Mouse (Mus musculus): ENCODE measurements at regions not wholly inside any gene's neighbourhood (a gene's known extent, or its start where the extent isn't known, plus 50 kb on each side); places are given as distances from the start of the nearest gene placed in this dataset.

GRCm38 (mm10) chr14:71531298-71531697 lies 931.7 kb upstream of the Fam160b2 start:
- WGBS = 45% methylated on average over 2 of the region's 2 CpGs
- Histone ChIP-seq H3K9ac (ENCODE audit: low read length) (no peak overlapping the region), H3K36me3 (ENCODE audit: control insufficient read depth, insufficient read depth, low read length) (no peaks in the 10 kb centered on the region), H3K4me1 (ENCODE audit: control insufficient read depth, insufficient read depth, low read length) (no peaks in the 10 kb centered on the region), H3K9me3 (replicated peaks; ENCODE audit: control insufficient read depth, low read length) (no peaks in the 10 kb centered on the region), H3K4me2 (ENCODE audit: low read depth, low read length) (no peak overlapping the region), H3K27ac (ENCODE audit: low read length) (no peak overlapping the region), H3K27me3 (ENCODE audit: control insufficient read depth, insufficient read depth, low read length) (no peaks in the 10 kb centered on the region), H3K4me3 (replicated peaks; ENCODE audit: low read length) (no peak overlapping the region)
- ATAC-seq (ENCODE audit: insufficient read depth, low FRiP score) = no peak

- no peaks in the 10 kb centered on the region for H3K36me3 ChIP-seq (ENCODE audit: control insufficient read depth, insufficient read depth, low read length)
- no peak overlapping the region for H3K4me2 ChIP-seq (ENCODE audit: low read depth, low read length)
- WGBS = 59% methylated on average over 6 of the region's 6 CpGs
- ATAC-seq (ENCODE audit: insufficient read depth, low FRiP score) = no peak
- no peak overlapping the region for H3K4me3 ChIP-seq (replicated peaks; ENCODE audit: low read length)
- H3K27me3 ChIP-seq (ENCODE audit: control insufficient read depth, insufficient read depth, low read length) = no peaks in the 10 kb centered on the region
- H3K9me3 ChIP-seq (replicated peaks; ENCODE audit: control insufficient read depth, low read length) = no peaks in the 10 kb centered on the region
- H3K27ac ChIP-seq (ENCODE audit: low read length) = no peak overlapping the region
- H3K9ac ChIP-seq (ENCODE audit: low read length) = no peak overlapping the region
- H3K4me1 ChIP-seq (ENCODE audit: control insufficient read depth, insufficient read depth, low read length) = no peaks in the 10 kb centered on the region
Observed at GRCm38 (mm10) chr14:71530421-71530820, 930.8 kb upstream of the Fam160b2 start.

- no peaks in the 10 kb centered on the region for H3K36me3 ChIP-seq (ENCODE audit: control insufficient read depth, insufficient read depth, low read length)
- H3K9ac ChIP-seq (ENCODE audit: low read length) = no peak overlapping the region
- no peak for ATAC-seq (ENCODE audit: insufficient read depth, low FRiP score)
Observed at GRCm38 (mm10) chr14:71518541-71518940, 918.9 kb upstream of the Fam160b2 start.

GRCm38 (mm10) chr14:71500851-71501250 lies 901.2 kb upstream of the Fam160b2 start:
- Histone ChIP-seq H3K9me3 (replicated peaks; ENCODE audit: control insufficient read depth, low read length) (no peaks in the 10 kb centered on the region), H3K27ac (ENCODE audit: low read length) (no peak overlapping the region), H3K27me3 (ENCODE audit: control insufficient read depth, insufficient read depth, low read length) (no peaks in the 10 kb centered on the region), H3K9ac (ENCODE audit: low read length) (no peak overlapping the region), H3K4me3 (replicated peaks; ENCODE audit: low read length) (no peak overlapping the region), H3K4me2 (ENCODE audit: low read depth, low read length) (no peak overlapping the region), H3K36me3 (ENCODE audit: control insufficient read depth, insufficient read depth, low read length) (no peaks in the 10 kb centered on the region), H3K4me1 (ENCODE audit: control insufficient read depth, insufficient read depth, low read length) (no peaks in the 10 kb centered on the region)
- 84% methylated on average over 1 of the region's 1 CpGs for WGBS
- ATAC-seq (ENCODE audit: insufficient read depth, low FRiP score) = no peak

More at GRCm38 (mm10) chr14:71518541-71518940, 918.9 kb upstream of the Fam160b2 start:
- Histone ChIP-seq H3K27me3 (ENCODE audit: control insufficient read depth, insufficient read depth, low read length) (no peaks in the 10 kb centered on the region), H3K27ac (ENCODE audit: low read length) (no peak overlapping the region), H3K4me2 (ENCODE audit: low read depth, low read length) (no peak overlapping the region), H3K4me1 (ENCODE audit: control insufficient read depth, insufficient read depth, low read length) (no peaks in the 10 kb centered on the region), H3K9me3 (replicated peaks; ENCODE audit: control insufficient read depth, low read length) (no peaks in the 10 kb centered on the region), H3K4me3 (replicated peaks; ENCODE audit: low read length) (no peak overlapping the region)
- WGBS = 56% methylated on average over 2 of the region's 2 CpGs

- 54% methylated on average over 7 of the region's 7 CpGs for WGBS
Observed at GRCm38 (mm10) chr14:71491201-71491600, 891.6 kb upstream of the Fam160b2 start.

GRCm38 (mm10) chr14:71486176-71486970 lies 886.7 kb upstream of the Fam160b2 start:
- no peak for ATAC-seq (ENCODE audit: insufficient read depth, low FRiP score)
- Histone ChIP-seq H3K27ac (ENCODE audit: low read length) (no peak overlapping the region), H3K9ac (ENCODE audit: low read length) (no peak overlapping the region), H3K4me3 (replicated peaks; ENCODE audit: low read length) (no peak overlapping the region), H3K9me3 (replicated peaks; ENCODE audit: control insufficient read depth, low read length) (no peaks in the 10 kb centered on the region), H3K27me3 (ENCODE audit: control insufficient read depth, insufficient read depth, low read length) (no peaks in the 10 kb centered on the region), H3K4me1 (ENCODE audit: control insufficient read depth, insufficient read depth, low read length) (no peaks in the 10 kb centered on the region), H3K36me3 (ENCODE audit: control insufficient read depth, insufficient read depth, low read length) (no peaks in the 10 kb centered on the region), H3K4me2 (ENCODE audit: low read depth, low read length) (no peak overlapping the region)
- WGBS = 82% methylated on average over 12 of the region's 12 CpGs

More at GRCm38 (mm10) chr14:71491201-71491600, 891.6 kb upstream of the Fam160b2 start:
- ATAC-seq (ENCODE audit: insufficient read depth, low FRiP score) = no peak
- no peaks in the 10 kb centered on the region for H3K27me3 ChIP-seq (ENCODE audit: control insufficient read depth, insufficient read depth, low read length)
- no peaks in the 10 kb centered on the region for H3K4me1 ChIP-seq (ENCODE audit: control insufficient read depth, insufficient read depth, low read length)
- no peaks in the 10 kb centered on the region for H3K36me3 ChIP-seq (ENCODE audit: control insufficient read depth, insufficient read depth, low read length)
- no peak overlapping the region for H3K9ac ChIP-seq (ENCODE audit: low read length)
- no peak overlapping the region for H3K4me2 ChIP-seq (ENCODE audit: low read depth, low read length)
- no peak overlapping the region for H3K4me3 ChIP-seq (replicated peaks; ENCODE audit: low read length)
- H3K9me3 ChIP-seq (replicated peaks; ENCODE audit: control insufficient read depth, low read length) = no peaks in the 10 kb centered on the region
- no peak overlapping the region for H3K27ac ChIP-seq (ENCODE audit: low read length)

GRCm38 (mm10) chr14:71475656-71476055 lies 876.0 kb upstream of the Fam160b2 start:
- Histone ChIP-seq H3K36me3 (ENCODE audit: control insufficient read depth, insufficient read depth, low read length) (no peaks in the 10 kb centered on the region), H3K4me3 (replicated peaks; ENCODE audit: low read length) (no peak overlapping the region), H3K9ac (ENCODE audit: low read length) (no peak overlapping the region), H3K4me2 (ENCODE audit: low read depth, low read length) (no peak overlapping the region), H3K4me1 (ENCODE audit: control insufficient read depth, insufficient read depth, low read length) (no peaks in the 10 kb centered on the region), H3K9me3 (replicated peaks; ENCODE audit: control insufficient read depth, low read length) (no peaks in the 10 kb centered on the region), H3K27me3 (ENCODE audit: control insufficient read depth, insufficient read depth, low read length) (no peaks in the 10 kb centered on the region), H3K27ac (ENCODE audit: low read length) (no peak overlapping the region)
- ATAC-seq (ENCODE audit: insufficient read depth, low FRiP score) = no peak
- WGBS = 54% methylated on average over 2 of the region's 2 CpGs

- H3K27ac ChIP-seq (ENCODE audit: low read length) = no peak overlapping the region
- H3K4me2 ChIP-seq (ENCODE audit: low read depth, low read length) = no peak overlapping the region
- no peaks in the 10 kb centered on the region for H3K9me3 ChIP-seq (replicated peaks; ENCODE audit: control insufficient read depth, low read length)
- no peak overlapping the region for H3K4me3 ChIP-seq (replicated peaks; ENCODE audit: low read length)
- 79% methylated on average over 6 of the region's 6 CpGs for WGBS
- H3K9ac ChIP-seq (ENCODE audit: low read length) = no peak overlapping the region
- ATAC-seq (ENCODE audit: insufficient read depth, low FRiP score) = no peak
- no peaks in the 10 kb centered on the region for H3K4me1 ChIP-seq (ENCODE audit: control insufficient read depth, insufficient read depth, low read length)
- H3K27me3 ChIP-seq (ENCODE audit: control insufficient read depth, insufficient read depth, low read length) = no peaks in the 10 kb centered on the region
- no peaks in the 10 kb centered on the region for H3K36me3 ChIP-seq (ENCODE audit: control insufficient read depth, insufficient read depth, low read length)
Observed at GRCm38 (mm10) chr14:71473907-71474306, 874.3 kb upstream of the Fam160b2 start.

- no peak for ATAC-seq (ENCODE audit: insufficient read depth, low FRiP score)
- H3K36me3 ChIP-seq (ENCODE audit: control insufficient read depth, insufficient read depth, low read length) = no peaks in the 10 kb centered on the region
- H3K4me3 ChIP-seq (replicated peaks; ENCODE audit: low read length) = no peak overlapping the region
- H3K9me3 ChIP-seq (replicated peaks; ENCODE audit: control insufficient read depth, low read length) = no peaks in the 10 kb centered on the region
- no peak overlapping the region for H3K27ac ChIP-seq (ENCODE audit: low read length)
- no peaks in the 10 kb centered on the region for H3K4me1 ChIP-seq (ENCODE audit: control insufficient read depth, insufficient read depth, low read length)
- WGBS = 53% methylated on average over 2 of the region's 2 CpGs
- H3K27me3 ChIP-seq (ENCODE audit: control insufficient read depth, insufficient read depth, low read length) = no peaks in the 10 kb centered on the region
- H3K4me2 ChIP-seq (ENCODE audit: low read depth, low read length) = no peak overlapping the region
- no peak overlapping the region for H3K9ac ChIP-seq (ENCODE audit: low read length)
Observed at GRCm38 (mm10) chr14:71432364-71432763, 832.7 kb upstream of the Fam160b2 start.
